Mouse (Mus musculus) midbrain, embryonic 13.5 days (tissue): ENCODE measurements around the gene Chst14. TPM values are rescaled to one million over a fixed set of nuclear protein-coding genes. Genes with fewer than 3 reads are reported as not detected.
A peak's percentile ranks its signal among the peaks of the same experiment; 100 is the strongest.

Experiments
- ATAC-seq: fragments of 200-750 bp; cut with Nextera tagmentation; 2 replicates; pipeline ENCODE4 v1.8.0; 2017; ENCODE audit warnings: mild to moderate bottlenecking, moderate TSS enrichment, moderate library complexity
- H3K27ac ChIP-seq: fragments of 300-500 bp; sonication (generic); 2 replicates; pipeline ENCODE4 v1.5.1; 2015; ENCODE audit warnings: inconsistent platforms, mild to moderate bottlenecking, moderate library complexity
- H3K27me3 ChIP-seq: fragments of 300-500 bp; sonication (generic); 2 replicates; pipeline ENCODE4 v1.6.1; 2015; ENCODE audit warnings: mild to moderate bottlenecking, inconsistent platforms
- H3K36me3 ChIP-seq: fragments of 300-500 bp; sonication (generic); 2 replicates; pipeline ENCODE4 v1.6.1; 2015; ENCODE audit warnings: mild to moderate bottlenecking, inconsistent platforms
- H3K4me1 ChIP-seq: fragments of 300-500 bp; sonication (generic); replicated peaks from 2 replicates; pipeline ENCODE4 v1.6.1; 2015; ENCODE audit warnings: inconsistent platforms
- H3K4me2 ChIP-seq: fragments of 300-500 bp; sonication (generic); replicated peaks from 2 replicates; pipeline ENCODE4 v1.6.1; 2015; ENCODE audit warnings: moderate library complexity, mild to moderate bottlenecking, inconsistent platforms
- H3K4me3 ChIP-seq: fragments of 300-500 bp; sonication (generic); replicated peaks from 2 replicates; pipeline ENCODE4 v1.5.1; 2015; ENCODE audit warnings: mild to moderate bottlenecking, inconsistent platforms
- H3K9ac ChIP-seq: fragments of 300-500 bp; sonication (generic); replicated peaks from 2 replicates; pipeline ENCODE4 v1.6.1; 2015; ENCODE audit warnings: mild to moderate bottlenecking, inconsistent platforms
- H3K9me3 ChIP-seq: fragments of 300-500 bp; sonication (generic); 2 replicates; pipeline ENCODE4 v1.6.1; 2016; ENCODE audit warnings: mild to moderate bottlenecking, inconsistent platforms
- WGBS: fragments of 180-500 bp; shearing (Covaris S2); methylation state at CpG from one replicate; pipeline ENCODE4 v1.1.7; 2015; 5-methylcytosine and 5-hydroxymethylcytosine counted together
- polyA plus RNA-seq: library from polyadenylated mRNA; unstranded; fragments of >200 nt; fragmentation: Nextera tagmentation; extraction: Ambion mirVana; gene quantifications from 2 replicates; pipeline ENCODE4 v1.2.1, GENCODE M21; 2015

Gene Chst14
- polyA plus RNA-seq, 1 experiment from 2014 or later = 6.2 TPM

DNA sequence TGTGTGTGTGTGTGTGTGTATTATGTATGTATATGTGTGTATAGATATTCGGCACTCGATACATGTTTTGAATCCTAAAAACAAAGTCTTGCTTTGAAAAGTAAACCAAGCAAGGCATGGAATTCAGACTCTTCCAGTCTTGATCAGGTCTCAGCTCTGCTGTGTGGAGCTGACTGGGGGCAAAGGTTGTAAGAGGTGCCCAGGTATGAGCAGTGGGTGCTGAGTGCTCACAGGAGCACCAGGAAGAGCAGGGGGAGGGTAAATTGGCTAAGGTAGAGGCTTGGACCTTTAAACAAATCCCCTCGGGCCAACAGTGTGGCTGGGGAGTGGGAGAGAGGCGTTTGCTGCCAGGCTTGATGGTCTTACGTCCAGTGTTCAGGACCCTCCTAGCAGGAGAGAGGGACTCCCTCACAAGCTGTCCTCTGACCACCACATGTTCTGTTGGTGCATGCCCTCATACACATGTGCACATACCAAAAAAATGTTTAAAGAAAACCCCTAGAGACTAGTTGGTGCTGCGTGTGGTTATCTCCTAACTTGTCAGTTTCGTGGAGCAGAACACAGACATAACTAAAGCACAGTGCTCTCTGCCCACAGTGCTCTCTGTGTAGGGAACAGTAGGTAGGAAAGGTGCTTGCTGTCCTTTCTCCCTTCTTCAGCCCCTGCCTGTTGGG, 15.6 kb upstream of the Chst14 start:
- Histone ChIP-seq H3K27ac (no peak overlapping the region), H3K9me3 (no peaks in the 10 kb centered on the region), H3K4me3 (no peak overlapping the region), H3K4me2 (no peak overlapping the region), H3K9ac (no peak overlapping the region), H3K4me1 (peaks cover 56% of the 10 kb centered on the region), H3K36me3 (0 out of 2 replicates have a peak, but pooled peaks cover under 1% of the 10 kb centered on the region), H3K27me3 (no peaks in the 10 kb centered on the region)
- no peak for ATAC-seq
- WGBS = 80% methylated on average over 7 of the region's 7 CpGs

DNA sequence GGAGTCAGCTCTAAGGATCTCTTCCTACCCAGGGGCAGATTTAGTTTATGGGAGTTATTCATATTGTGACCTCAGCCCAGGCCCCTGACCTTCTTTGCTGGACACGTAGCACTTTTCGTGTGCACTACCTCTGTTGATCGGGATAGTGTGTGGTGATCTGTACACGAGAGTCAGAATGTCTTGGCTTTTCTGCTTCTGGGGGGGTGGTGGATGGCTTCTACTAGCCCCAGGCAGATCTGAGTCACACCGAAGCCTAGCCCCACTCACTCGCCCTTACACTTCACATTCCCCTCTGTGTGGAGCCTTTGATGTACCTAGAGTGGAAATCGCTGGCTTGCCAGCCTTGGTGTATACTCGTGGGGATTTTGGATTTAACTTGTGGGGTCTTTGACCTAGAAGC, 13.6 kb upstream of the Chst14 start:
- H3K27ac ChIP-seq = no peak overlapping the region
- peaks cover 20% of the 10 kb centered on the region for H3K36me3 ChIP-seq
- no peak for ATAC-seq
- H3K4me1 ChIP-seq = peaks cover 48% of the 10 kb centered on the region
- H3K4me3 ChIP-seq = no peak overlapping the region
- no peaks in the 10 kb centered on the region for H3K9me3 ChIP-seq
- H3K9ac ChIP-seq = 0 out of 2 replicates have a peak overlapping the region, but pooled peaks have one; percentile 28
- no peaks in the 10 kb centered on the region for H3K27me3 ChIP-seq
- WGBS = 70% methylated on average over 8 of the region's 8 CpGs
- H3K4me2 ChIP-seq = no peak overlapping the region

- WGBS = 57% methylated on average over 11 of the region's 11 CpGs
- Histone ChIP-seq H3K36me3 (peaks cover 27% of the 10 kb centered on the region), H3K4me1 (peaks cover 45% of the 10 kb centered on the region), H3K27me3 (no peaks in the 10 kb centered on the region), H3K4me2 (no peak overlapping the region), H3K9ac (peak overlapping the region; percentile 28; the same call in 1 of the 2 replicates), H3K27ac (no peak overlapping the region), H3K4me3 (no peak overlapping the region), H3K9me3 (no peaks in the 10 kb centered on the region)
- ATAC-seq = 0 out of 2 replicates have a peak, but pooled peaks have one; percentile 44
These were observed 12.6 kb upstream of the Chst14 start for GRCm38 (mm10) chr2:118913551-118914276.

DNA sequence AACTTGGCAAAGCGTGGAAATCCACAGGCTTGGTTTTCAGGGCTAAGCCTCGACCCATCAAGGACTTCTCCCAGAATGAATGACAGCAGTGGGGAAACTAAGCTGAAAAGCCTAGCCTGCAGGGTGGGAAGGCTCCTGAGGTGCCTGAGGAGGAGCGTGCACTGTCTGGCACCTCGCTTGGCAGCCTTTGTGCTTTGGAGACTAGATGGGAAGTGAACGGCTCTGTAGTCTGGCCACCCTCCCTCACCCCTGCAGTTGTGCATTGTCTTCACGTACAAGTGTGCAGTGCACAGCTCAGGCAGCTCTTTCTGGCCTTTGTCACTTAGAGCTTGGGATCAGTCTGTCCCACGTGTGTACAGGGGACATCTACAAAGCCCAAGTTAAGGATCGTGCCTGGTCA, 11.6 kb upstream of the Chst14 start:
- no peak overlapping the region for H3K4me3 ChIP-seq
- H3K36me3 ChIP-seq = peaks cover 37% of the 10 kb centered on the region
- WGBS = 23% methylated on average over 8 of the region's 8 CpGs
- H3K9me3 ChIP-seq = no peaks in the 10 kb centered on the region
- no peak overlapping the region for H3K4me2 ChIP-seq
- H3K9ac ChIP-seq = 0 out of 2 replicates have a peak overlapping the region, but pooled peaks have one; percentile 23
- H3K4me1 ChIP-seq = peaks cover 43% of the 10 kb centered on the region
- no peaks in the 10 kb centered on the region for H3K27me3 ChIP-seq
- peak; percentile 43; the same call in 1 of the 2 replicates for ATAC-seq
- no peak overlapping the region; the same call in 1 of the 2 replicates for H3K27ac ChIP-seq

- 90% methylated on average over 17 of the region's 17 CpGs for WGBS
- Histone ChIP-seq H3K4me3 (no peak overlapping the region), H3K36me3 (peaks cover 49% of the 10 kb centered on the region), H3K9ac (no peak overlapping the region), H3K4me1 (peaks cover 34% of the 10 kb centered on the region), H3K9me3 (no peaks in the 10 kb centered on the region), H3K27me3 (no peaks in the 10 kb centered on the region), H3K4me2 (no peak overlapping the region), H3K27ac (no peak overlapping the region)
- ATAC-seq = no peak
These were observed 9.9 kb upstream of the Chst14 start for GRCm38 (mm10) chr2:118916436-118916835.

DNA sequence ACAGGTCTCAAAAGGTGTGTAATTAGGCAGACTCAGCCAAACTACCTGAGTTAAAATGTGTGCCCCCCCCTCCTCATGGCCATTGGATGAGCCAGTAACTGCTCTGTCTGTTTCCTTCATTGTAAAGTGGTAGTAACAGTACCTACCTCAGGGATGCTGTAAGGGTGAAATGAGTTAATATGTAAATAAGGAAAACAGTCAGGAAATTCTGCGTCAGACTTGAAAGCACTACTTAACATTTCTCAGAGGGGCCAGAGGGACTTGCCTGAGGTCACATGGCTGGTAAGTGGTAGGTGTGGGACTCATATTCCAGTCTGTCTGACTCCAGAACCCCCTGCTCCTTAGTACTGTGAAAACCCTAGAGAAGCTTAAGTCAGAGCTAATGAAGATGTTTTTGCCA, 7.8 kb upstream of the Chst14 start:
- Histone ChIP-seq H3K9ac (no peak overlapping the region), H3K4me3 (no peak overlapping the region), H3K4me2 (no peak overlapping the region), H3K36me3 (peaks cover 66% of the 10 kb centered on the region), H3K27ac (no peak overlapping the region), H3K4me1 (peaks cover 19% of the 10 kb centered on the region), H3K27me3 (no peaks in the 10 kb centered on the region), H3K9me3 (no peaks in the 10 kb centered on the region)
- ATAC-seq = no peak
- WGBS = 57% methylated on average over 1 of the region's 1 CpGs

DNA sequence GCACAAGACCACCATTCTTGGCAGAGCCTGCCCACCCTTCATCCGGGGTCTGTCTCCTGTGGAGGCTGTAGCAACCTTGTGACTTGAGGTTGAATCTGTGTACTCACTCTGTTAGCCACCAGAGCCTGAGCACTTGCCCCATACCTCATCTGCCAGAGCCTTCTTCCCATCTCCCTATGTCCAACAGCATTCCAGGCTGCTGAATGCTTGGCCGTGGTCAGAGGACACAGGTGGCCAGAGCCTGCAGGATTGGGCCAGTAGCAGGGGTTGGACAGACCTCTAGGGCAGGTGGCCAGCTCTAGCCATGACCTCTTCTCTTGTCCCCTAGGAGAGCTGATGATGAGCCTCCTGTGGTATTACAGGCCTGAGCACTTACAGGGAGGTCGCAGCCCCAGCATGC, 5.9 kb upstream of the Chst14 start:
- H3K27ac ChIP-seq = no peak overlapping the region
- peaks cover 2% of the 10 kb centered on the region; the same call in 1 of the 2 replicates for H3K4me1 ChIP-seq
- ATAC-seq = no peak
- H3K9ac ChIP-seq = no peak overlapping the region
- no peaks in the 10 kb centered on the region for H3K27me3 ChIP-seq
- no peak overlapping the region for H3K4me2 ChIP-seq
- 89% methylated on average over 3 of the region's 3 CpGs for WGBS
- no peak overlapping the region for H3K4me3 ChIP-seq
- H3K36me3 ChIP-seq = peaks cover 71% of the 10 kb centered on the region
- H3K9me3 ChIP-seq = no peaks in the 10 kb centered on the region

- Histone ChIP-seq H3K4me2 (peak overlapping the region; percentile 92), H3K4me1 (peaks cover 33% of the 10 kb centered on the region), H3K4me3 (peak overlapping the region; percentile 61), H3K27me3 (no peaks in the 10 kb centered on the region), H3K36me3 (peaks cover 29% of the 10 kb centered on the region), H3K9ac (peak overlapping the region; percentile 61), H3K27ac (no peak overlapping the region), H3K9me3 (no peaks in the 10 kb centered on the region)
- ATAC-seq = peak; percentile 71
- under 1% methylated on average over 6 of the region's 6 CpGs for WGBS
These were observed 344 bp upstream of the Chst14 start for GRCm38 (mm10) chr2:118925952-118926351.

DNA sequence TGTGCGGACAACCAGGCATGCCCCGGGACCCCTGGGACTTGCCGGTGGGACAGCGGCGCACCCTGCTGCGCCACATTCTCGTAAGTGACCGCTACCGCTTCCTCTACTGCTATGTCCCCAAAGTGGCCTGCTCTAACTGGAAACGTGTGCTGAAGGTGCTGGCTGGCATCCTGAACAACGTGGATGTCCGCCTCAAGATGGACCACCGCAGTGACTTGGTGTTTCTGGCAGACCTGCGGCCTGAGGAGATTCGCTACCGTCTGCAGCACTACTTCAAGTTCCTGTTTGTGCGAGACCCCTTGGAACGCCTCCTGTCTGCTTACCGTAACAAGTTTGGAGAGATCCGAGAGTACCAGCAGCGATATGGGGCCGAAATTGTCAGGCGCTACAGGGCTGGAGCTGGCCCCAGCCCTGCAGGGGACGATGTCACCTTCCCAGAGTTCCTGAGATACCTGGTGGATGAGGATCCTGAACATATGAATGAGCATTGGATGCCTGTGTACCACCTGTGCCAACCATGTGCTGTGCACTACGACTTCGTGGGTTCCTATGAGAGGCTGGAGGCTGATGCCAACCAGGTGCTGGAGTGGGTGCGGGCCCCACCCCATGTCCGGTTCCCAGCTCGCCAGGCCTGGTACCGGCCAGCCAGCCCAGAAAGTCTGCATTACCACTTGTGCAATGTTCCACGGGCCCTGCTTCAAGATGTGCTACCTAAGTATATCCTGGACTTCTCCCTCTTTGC, 873 bp downstream of the Chst14 start:
- peaks cover 26% of the 10 kb centered on the region for H3K36me3 ChIP-seq
- peak overlapping the region; percentile 61 for H3K9ac ChIP-seq
- H3K4me3 ChIP-seq = peak overlapping the region; percentile 61
- no peaks in the 10 kb centered on the region for H3K9me3 ChIP-seq
- H3K27me3 ChIP-seq = no peaks in the 10 kb centered on the region
- peaks cover 35% of the 10 kb centered on the region for H3K4me1 ChIP-seq
- WGBS = 35% methylated on average over 31 of the region's 31 CpGs
- no peak; the same call in 1 of the 2 replicates for ATAC-seq
- peak overlapping the region; percentile 92 for H3K4me2 ChIP-seq
- no peak overlapping the region for H3K27ac ChIP-seq

DNA sequence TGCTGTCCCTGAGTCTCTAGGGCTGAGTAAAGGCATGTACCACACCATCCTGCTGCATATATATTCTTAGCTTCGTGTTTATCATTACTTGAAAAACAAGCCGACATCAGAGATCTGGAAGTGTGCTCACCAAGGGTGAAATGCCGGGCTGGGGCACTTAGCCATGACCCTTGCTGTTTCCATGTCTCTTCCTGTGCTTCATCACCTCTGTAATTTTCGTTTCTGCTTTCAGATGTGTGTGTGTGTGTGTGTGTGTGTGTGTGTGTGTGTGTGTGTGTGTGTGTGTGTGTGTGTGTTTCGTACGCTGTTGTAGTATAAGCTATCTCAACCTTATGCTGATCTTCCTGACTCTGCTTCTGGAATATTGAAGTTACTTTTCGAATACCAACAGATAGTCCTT, 15.0 kb downstream of the Chst14 start:
- no peak for ATAC-seq
- WGBS = 82% methylated on average over 7 of the region's 7 CpGs
- H3K9me3 ChIP-seq = no peaks in the 10 kb centered on the region

DNA sequence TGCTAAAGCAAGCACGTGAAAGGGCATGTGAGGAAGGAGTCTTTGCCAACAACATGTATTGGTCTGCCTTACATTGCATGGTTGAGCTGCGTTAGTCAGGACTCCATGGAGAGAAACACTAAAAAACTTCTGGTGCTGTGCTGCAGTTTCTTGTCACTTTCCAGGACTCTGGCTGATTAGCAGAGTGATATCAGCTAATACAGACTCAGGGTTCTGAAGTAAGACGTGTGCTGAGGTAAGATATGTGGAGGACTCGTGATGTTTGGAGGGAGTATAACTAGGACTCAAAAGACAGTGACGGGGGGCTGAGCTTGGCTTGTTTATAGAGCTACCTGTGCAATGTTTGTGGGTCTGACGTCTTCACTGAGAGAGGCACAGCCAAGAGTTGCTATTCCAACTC, 16.9 kb downstream of the Chst14 start:
- 91% methylated on average over 6 of the region's 6 CpGs for WGBS
- no peak overlapping the region for H3K27ac ChIP-seq
- H3K36me3 ChIP-seq = no peaks in the 10 kb centered on the region
- no peaks in the 10 kb centered on the region; the same call in 1 of the 2 replicates for H3K27me3 ChIP-seq
- no peaks in the 10 kb centered on the region for H3K4me1 ChIP-seq
- H3K9me3 ChIP-seq = no peaks in the 10 kb centered on the region
- H3K9ac ChIP-seq = no peak overlapping the region
- H3K4me2 ChIP-seq = no peak overlapping the region
- H3K4me3 ChIP-seq = no peak overlapping the region
- ATAC-seq = no peak

More for the DNA sequence above, 15.0 kb downstream of the Chst14 start:
- Histone ChIP-seq H3K27ac (no peak overlapping the region), H3K9ac (no peak overlapping the region), H3K4me3 (no peak overlapping the region), H3K27me3 (no peaks in the 10 kb centered on the region; the same call in 1 of the 2 replicates), H3K4me2 (no peak overlapping the region), H3K36me3 (no peaks in the 10 kb centered on the region), H3K4me1 (no peaks in the 10 kb centered on the region)

DNA sequence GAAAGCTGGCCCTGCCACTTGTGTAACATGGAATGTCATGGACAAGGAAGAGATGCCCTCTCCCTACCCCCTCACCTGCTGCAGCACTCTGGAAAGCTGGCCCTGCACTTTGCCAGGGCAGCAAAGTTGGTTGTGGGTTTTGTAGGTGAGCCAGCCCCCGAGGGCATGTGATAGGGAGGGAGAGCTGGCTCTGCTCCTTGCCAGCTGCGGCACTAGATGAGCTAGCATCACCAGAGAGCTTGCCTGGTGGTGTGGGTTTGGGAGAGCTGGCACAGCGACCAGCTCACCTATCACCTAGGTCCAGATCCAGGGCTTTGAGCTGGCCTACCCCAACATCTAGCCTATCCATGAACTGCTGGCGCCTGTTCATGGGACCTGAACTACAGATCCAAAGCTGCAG, 22.5 kb downstream of the Chst14 start:
- Histone ChIP-seq H3K4me2 (no peak overlapping the region), H3K36me3 (no peaks in the 10 kb centered on the region), H3K4me1 (no peaks in the 10 kb centered on the region), H3K27ac (no peak overlapping the region), H3K9me3 (no peaks in the 10 kb centered on the region), H3K9ac (no peak overlapping the region), H3K27me3 (no peaks in the 10 kb centered on the region), H3K4me3 (no peak overlapping the region)
- 86% methylated on average over 4 of the region's 4 CpGs for WGBS
- ATAC-seq = no peak
